ENCODE assay signal across 9 mouse cellular contexts in the genomic region with DNA sequence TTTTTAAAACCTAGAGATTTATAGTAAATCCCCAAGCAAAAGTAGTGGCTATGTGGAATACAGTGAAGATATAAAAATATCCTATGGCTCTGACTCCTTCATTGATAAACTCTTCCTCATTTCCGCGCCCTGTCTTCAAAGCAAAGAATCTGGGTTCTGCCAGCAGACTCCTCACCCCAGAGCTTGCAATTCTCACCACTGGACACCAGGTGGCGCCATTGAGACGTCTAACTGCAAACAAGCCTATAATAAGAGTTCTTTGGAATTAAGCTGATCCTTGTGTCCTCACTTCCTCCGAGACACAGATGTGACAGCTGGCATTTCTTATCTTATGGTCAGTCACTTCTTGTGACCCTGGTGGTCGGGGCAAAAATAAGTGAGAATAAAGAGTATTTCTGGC.
A peak's percentile ranks its signal among the peaks of the same experiment; 100 is the strongest.
DNase-seq lines count a peak whose midpoint lies in the region; ATAC-seq and TF ChIP-seq lines count a peak whose summit lies in the region.
"Had no signal": no experiment of that assay in that cellular context is flagged by ENCODE, and none has a peak within 500 bp of the region (broad histone marks: within the 10 kb centered on the region; RNA-seq: fewer than 3 reads in every experiment).

No protein-coding gene starts in this region.

- H3K4me2 ChIP-seq in forebrain, embryonic 15.5 days (replicated peaks) = no peak overlapping the region
- no peak overlapping the region for H3K4me2 ChIP-seq in limb, embryonic 14.5 days (replicated peaks; ENCODE audit: low read depth, low read length, severe bottlenecking)
- H3K4me2 ChIP-seq: hindbrain, embryonic 15.5 days had no signal

- no peak overlapping the region for H3K4me3 ChIP-seq in forebrain, embryonic 15.5 days
- H3K4me3 ChIP-seq in limb, embryonic 14.5 days (replicated peaks; ENCODE audit: low read length) = no peak overlapping the region
- H3K4me3 ChIP-seq: hindbrain, embryonic 15.5 days had no signal

- H3K36me3 ChIP-seq in forebrain, embryonic 15.5 days = no peaks in the 10 kb centered on the region
- no peaks in the 10 kb centered on the region for H3K36me3 ChIP-seq in limb, embryonic 14.5 days (ENCODE audit: control insufficient read depth, insufficient read depth, low read length)
- H3K36me3 ChIP-seq: hindbrain, embryonic 15.5 days had no signal

- peak; percentile 23; the same call in 1 of the 2 replicates for ATAC-seq in forebrain, embryonic 15.5 days (replicated peaks)
- no peak for ATAC-seq in limb, embryonic 14.5 days (ENCODE audit: low FRiP score, low read depth)

- H3K27me3 ChIP-seq in forebrain, embryonic 15.5 days = no peaks in the 10 kb centered on the region
- no peaks in the 10 kb centered on the region for H3K27me3 ChIP-seq in limb, embryonic 14.5 days (ENCODE audit: control insufficient read depth, insufficient read depth, low read length)
- H3K27me3 ChIP-seq: hindbrain, embryonic 15.5 days had no signal

- WGBS in forebrain, embryonic 15.5 days = 31% methylated on average over 6 of the region's 6 CpGs
- 36% methylated on average over 6 of the region's 6 CpGs for WGBS in limb, embryonic 14.5 days

- DNase-seq in urinary bladder, adult 18-20 months (ENCODE audit: low spot score in 2 of 2) = peak; percentile 11 to 44
- DNase-seq in urinary bladder, postnatal 4 days (ENCODE audit: low spot score in 2 of 2) = no peak
- DNase-seq in c-Kit-positive CD71-positive TER-119-negative erythroid progenitor cells, embryonic 14.5 days (ENCODE audit: low read depth) = peak; percentile 40
- DNase-seq in kidney, adult 8-10 months = peak; percentile 28 to 71
- DNase-seq in limb, embryonic 14.5 days (ENCODE audit: low spot score) = peak; percentile 41
- peak; percentile 77 for DNase-seq in retina, embryonic 14.5 days (ENCODE audit: low spot score)
- DNase-seq in urinary bladder, adult 2 months (ENCODE audit: low spot score) = peak; percentile 49

- H3K9ac ChIP-seq in forebrain, embryonic 15.5 days (replicated peaks) = no peak overlapping the region
- H3K9ac ChIP-seq in limb, embryonic 14.5 days (ENCODE audit: low read depth, low read length, severe bottlenecking) = no peak overlapping the region
- H3K9ac ChIP-seq: hindbrain, embryonic 15.5 days had no signal

- TF ChIP-seq POLR2A in limb, embryonic 14.5 days (IDR thresholded peaks at IDR 0.05; ENCODE audit: borderline replicate concordance, extremely low read depth, insufficient read depth, insufficient read length) = no peak

- H3K4me1 ChIP-seq in forebrain, embryonic 15.5 days = no peaks in the 10 kb centered on the region
- no peaks in the 10 kb centered on the region for H3K4me1 ChIP-seq in limb, embryonic 14.5 days (ENCODE audit: control insufficient read depth, insufficient read depth, low read length)
- H3K4me1 ChIP-seq: hindbrain, embryonic 15.5 days had no signal

- H3K27ac ChIP-seq in forebrain, embryonic 15.5 days (replicated peaks) = no peak overlapping the region
- no peak overlapping the region for H3K27ac ChIP-seq in limb, embryonic 14.5 days (replicated peaks; ENCODE audit: low read depth, low read length)
- H3K27ac ChIP-seq: hindbrain, embryonic 15.5 days had no signal

- no peaks in the 10 kb centered on the region for H3K9me3 ChIP-seq in forebrain, embryonic 15.5 days
- no peaks in the 10 kb centered on the region for H3K9me3 ChIP-seq in limb, embryonic 14.5 days (ENCODE audit: control insufficient read depth, low read length)
- H3K9me3 ChIP-seq: hindbrain, embryonic 15.5 days had no signal

Comparison
In these comparisons a context has a peak if more than half of its experiments do, and no peak if none do; other contexts are left out.
1. DNase-seq: peak in urinary bladder, adult 18-20 months (2 of 2), c-Kit-positive CD71-positive TER-119-negative erythroid progenitor cells, embryonic 14.5 days (single experiment), kidney, adult 8-10 months (2 of 2), limb, embryonic 14.5 days (single experiment), retina, embryonic 14.5 days (single experiment) and urinary bladder, adult 2 months (single experiment); none in urinary bladder, postnatal 4 days (0 of 2).